Mouse (Mus musculus) cortical plate, adult 2 months (tissue): ENCODE results near the gene Gpr137.

Experiments
- CTCF ChIP-seq: fragments of 200-500 bp; IDR thresholded peaks from 2 replicates; pipeline ENCODE4 v1.5.1; 2011; ENCODE audit warnings: mild to moderate bottlenecking, control low read depth, low read length; ENCODE audit not compliant: insufficient read depth; ENCODE audit errors: extremely low read depth
- POLR2A ChIP-seq: fragments of 200-500 bp; IDR thresholded peaks from 2 replicates; pipeline ENCODE4 v1.6.1; 2011; ENCODE audit warnings: mild to moderate bottlenecking, low read length, control low read depth; ENCODE audit not compliant: insufficient read depth; ENCODE audit errors: extremely low read depth

- TF ChIP-seq CTCF (no peak), POLR2A (no peak)
Measured at GRCm38 (mm10) chr19:6985300-6985699, 43.0 kb upstream of the Gpr137 start.
